Mouse (Mus musculus) midbrain, embryonic 15.5 days (tissue): Measurements from ENCODE around the gene Slc8b1. TPM values are rescaled to one million over a fixed set of nuclear protein-coding genes. Genes with fewer than 3 reads are reported as not detected.
"Not testable (repeated sequence)": the region's sequence is repeated elsewhere in the genome, so short reads cannot be mapped to it uniquely, and the experiment has no call there.

Source experiments
- ATAC-seq: fragments of 200-750 bp; cut with Nextera tagmentation; replicated peaks from 2 replicates; pipeline ENCODE4 v1.8.0; 2017; ENCODE audit warnings: moderate TSS enrichment
- H3K27ac ChIP-seq: fragments of 300-500 bp; sonication (generic); 2 replicates; pipeline ENCODE4 v1.5.1; 2015; ENCODE audit warnings: mild to moderate bottlenecking, inconsistent platforms
- H3K27me3 ChIP-seq: fragments of 300-500 bp; sonication (generic); replicated peaks from 2 replicates; pipeline ENCODE4 v1.6.1; 2015; ENCODE audit warnings: inconsistent platforms
- H3K36me3 ChIP-seq: fragments of 300-500 bp; sonication (generic); replicated peaks from 2 replicates; pipeline ENCODE4 v1.6.1; 2015; ENCODE audit warnings: inconsistent platforms
- H3K4me1 ChIP-seq: fragments of 300-500 bp; sonication (generic); 2 replicates; pipeline ENCODE4 v1.6.1; 2015; ENCODE audit warnings: inconsistent platforms
- H3K4me2 ChIP-seq: fragments of 300-500 bp; sonication (generic); 2 replicates; pipeline ENCODE4 v1.6.1; 2015; ENCODE audit warnings: inconsistent platforms, mild to moderate bottlenecking, moderate library complexity
- H3K4me3 ChIP-seq: fragments of 300-500 bp; sonication (generic); 2 replicates; pipeline ENCODE4 v1.5.1; 2015; ENCODE audit warnings: mild to moderate bottlenecking, inconsistent platforms
- H3K9ac ChIP-seq: fragments of 300-500 bp; sonication (generic); 2 replicates; pipeline ENCODE4 v1.6.1; 2015; ENCODE audit warnings: mild to moderate bottlenecking, inconsistent platforms
- H3K9me3 ChIP-seq: fragments of 300-500 bp; sonication (generic); 2 replicates; pipeline ENCODE4 v1.6.1; 2016; ENCODE audit warnings: inconsistent platforms
- WGBS: fragments of 180-500 bp; shearing (Covaris S2); methylation state at CpG from one replicate; pipeline ENCODE4 v1.1.7; 2015; ENCODE audit warnings: mixed read lengths; 5-methylcytosine and 5-hydroxymethylcytosine counted together
- polyA plus RNA-seq: library from polyadenylated mRNA; unstranded; fragments of >200 nt; fragmentation: Nextera tagmentation; extraction: Ambion mirVana; gene quantifications from 2 replicates; pipeline ENCODE4 v1.2.1, GENCODE M21; 2015

The Slc8b1 gene
- polyA plus RNA-seq, 1 experiment from 2014 or later, result 2.5 TPM

GRCm38 (mm10) chr5:120497071-120497470, 13.9 kb upstream of the Slc8b1 start:
- Histone ChIP-seq H3K9ac (no peak overlapping the region), H3K27ac (no peak overlapping the region), H3K4me1 (peaks cover 7% of the 10 kb centered on the region), H3K4me2 (no peak overlapping the region), H3K36me3 (0 out of 2 replicates have a peak, but pooled peaks cover 3% of the 10 kb centered on the region), H3K9me3 (no peaks in the 10 kb centered on the region), H3K4me3 (no peak overlapping the region), H3K27me3 (no peaks in the 10 kb centered on the region)
- ATAC-seq, result no peak
- 91% methylated on average over 3 of the region's 3 CpGs for WGBS

- Histone ChIP-seq H3K9me3 (no peaks in the 10 kb centered on the region), H3K4me2 (no peak overlapping the region), H3K4me1 (peaks cover 17% of the 10 kb centered on the region), H3K9ac (no peak overlapping the region), H3K27ac (no peak overlapping the region), H3K27me3 (no peaks in the 10 kb centered on the region), H3K4me3 (no peak overlapping the region), H3K36me3 (no peaks in the 10 kb centered on the region)
- no peak for ATAC-seq
- 85% methylated on average over 4 of the region's 4 CpGs for WGBS
Observed at GRCm38 (mm10) chr5:120499202-120499601, 11.8 kb upstream of the Slc8b1 start.

GRCm38 (mm10) chr5:120500609-120501008, 10.4 kb upstream of the Slc8b1 start:
- H3K27me3 ChIP-seq, H3K9me3 ChIP-seq, H3K36me3 ChIP-seq, ATAC-seq, H3K9ac ChIP-seq, H3K4me2 ChIP-seq, H3K4me3 ChIP-seq, H3K27ac ChIP-seq: not testable (repeated sequence)
- peaks cover 17% of the 10 kb centered on the region for H3K4me1 ChIP-seq
- WGBS, result 89% methylated on average over 9 of the region's 9 CpGs

GRCm38 (mm10) chr5:120502147-120502621, 8.8 kb upstream of the Slc8b1 start:
- Histone ChIP-seq H3K4me1 (peaks cover 17% of the 10 kb centered on the region), H3K27ac (no peak overlapping the region), H3K4me3 (peak overlapping the region; percentile 90), H3K27me3 (no peaks in the 10 kb centered on the region), H3K36me3 (no peaks in the 10 kb centered on the region), H3K9me3 (no peaks in the 10 kb centered on the region), H3K9ac (peak overlapping the region; percentile 89), H3K4me2 (peak overlapping the region; percentile 92)
- 73% methylated on average over 9 of the region's 9 CpGs for WGBS
- no peak for ATAC-seq

GRCm38 (mm10) chr5:120502675-120503143, 8.3 kb upstream of the Slc8b1 start:
- peak overlapping the region; percentile 90 for H3K4me3 ChIP-seq
- peak overlapping the region; percentile 89 for H3K9ac ChIP-seq
- no peaks in the 10 kb centered on the region for H3K36me3 ChIP-seq
- peak overlapping the region; percentile 92 for H3K4me2 ChIP-seq
- peaks cover 17% of the 10 kb centered on the region for H3K4me1 ChIP-seq
- 0 out of 2 replicates have a peak overlapping the region, but pooled peaks have one; percentile 51 for H3K27ac ChIP-seq
- H3K27me3 ChIP-seq, result no peaks in the 10 kb centered on the region
- peak; percentile 35 for ATAC-seq
- WGBS, result 7% methylated on average over 12 of the region's 12 CpGs
- H3K9me3 ChIP-seq, result no peaks in the 10 kb centered on the region

GRCm38 (mm10) chr5:120503144-120503795, 7.7 kb upstream of the Slc8b1 start, which contains the start of gene Plbd2:
Gene Plbd2, minus strand, starts transcription at chr5:120503625.
- peak within 1 kb of the TSS; percentile 92 for H3K4me2 ChIP-seq
- peak within 1 kb of the TSS; percentile 90 for H3K4me3 ChIP-seq
- H3K4me1 ChIP-seq, result peaks cover 17% of the 10 kb centered on the region
- H3K9ac ChIP-seq, result peak within 1 kb of the TSS; percentile 89
- no peaks in the 10 kb centered on the region for H3K27me3 ChIP-seq
- peak; percentile 79 for ATAC-seq
- no peaks in the 10 kb centered on the region for H3K36me3 ChIP-seq
- H3K9me3 ChIP-seq, result no peaks in the 10 kb centered on the region
- WGBS, result under 1% methylated on average over 48 of the region's 55 CpGs
- H3K27ac ChIP-seq, result 0 out of 2 replicates have a peak within 1 kb of the TSS, but pooled peaks have one; percentile 51

- Histone ChIP-seq H3K9ac (no peak overlapping the region), H3K36me3 (no peaks in the 10 kb centered on the region), H3K9me3 (no peaks in the 10 kb centered on the region), H3K27ac (no peak overlapping the region), H3K4me3 (no peak overlapping the region), H3K4me2 (no peak overlapping the region), H3K4me1 (peaks cover 19% of the 10 kb centered on the region), H3K27me3 (no peaks in the 10 kb centered on the region)
- ATAC-seq, result no peak
- 24% methylated on average over 16 of the region's 16 CpGs for WGBS
Observed at GRCm38 (mm10) chr5:120505368-120505767, 5.6 kb upstream of the Slc8b1 start.

GRCm38 (mm10) chr5:120505781-120506180, 5.2 kb upstream of the Slc8b1 start:
- no peaks in the 10 kb centered on the region for H3K36me3 ChIP-seq
- no peak overlapping the region for H3K9ac ChIP-seq
- H3K4me2 ChIP-seq, result no peak overlapping the region
- no peak overlapping the region for H3K4me3 ChIP-seq
- WGBS, result 75% methylated on average over 9 of the region's 9 CpGs
- H3K9me3 ChIP-seq, result no peaks in the 10 kb centered on the region
- H3K4me1 ChIP-seq, result peaks cover 21% of the 10 kb centered on the region
- H3K27ac ChIP-seq, result no peak overlapping the region
- ATAC-seq, result no peak
- no peaks in the 10 kb centered on the region for H3K27me3 ChIP-seq

GRCm38 (mm10) chr5:120506490-120506889, 4.5 kb upstream of the Slc8b1 start:
- no peak overlapping the region for H3K9ac ChIP-seq
- no peak overlapping the region for H3K4me3 ChIP-seq
- H3K4me1 ChIP-seq, result peaks cover 25% of the 10 kb centered on the region
- no peak overlapping the region for H3K27ac ChIP-seq
- no peak for ATAC-seq
- no peaks in the 10 kb centered on the region for H3K9me3 ChIP-seq
- WGBS, result 62% methylated on average over 9 of the region's 9 CpGs
- no peak overlapping the region for H3K4me2 ChIP-seq
- no peaks in the 10 kb centered on the region for H3K36me3 ChIP-seq
- H3K27me3 ChIP-seq, result peaks cover 6% of the 10 kb centered on the region; the same call in 1 of the 2 replicates

GRCm38 (mm10) chr5:120507311-120507710, 3.7 kb upstream of the Slc8b1 start:
- H3K4me3 ChIP-seq, result no peak overlapping the region
- no peak overlapping the region for H3K27ac ChIP-seq
- peaks cover 17% of the 10 kb centered on the region for H3K4me1 ChIP-seq
- 51% methylated on average over 4 of the region's 4 CpGs for WGBS
- peaks cover 13% of the 10 kb centered on the region for H3K27me3 ChIP-seq
- no peaks in the 10 kb centered on the region for H3K9me3 ChIP-seq
- H3K36me3 ChIP-seq, result no peaks in the 10 kb centered on the region
- H3K9ac ChIP-seq, result no peak overlapping the region
- no peak for ATAC-seq
- no peak overlapping the region for H3K4me2 ChIP-seq

- peak overlapping the region; percentile 77 for H3K4me2 ChIP-seq
- peaks cover 13% of the 10 kb centered on the region for H3K27me3 ChIP-seq
- no peaks in the 10 kb centered on the region for H3K36me3 ChIP-seq
- H3K9ac ChIP-seq, result no peak overlapping the region
- WGBS, result 42% methylated on average over 14 of the region's 14 CpGs
- no peaks in the 10 kb centered on the region for H3K9me3 ChIP-seq
- H3K27ac ChIP-seq, result no peak overlapping the region
- peaks cover 20% of the 10 kb centered on the region; the same call in 1 of the 2 replicates for H3K4me1 ChIP-seq
- no peak; the same call in 1 of the 2 replicates for ATAC-seq
- H3K4me3 ChIP-seq, result peak overlapping the region; percentile 40
Observed at GRCm38 (mm10) chr5:120511643-120512220, 764 bp downstream of the Slc8b1 start.

- no peaks in the 10 kb centered on the region for H3K9me3 ChIP-seq
- H3K4me3 ChIP-seq, result no peak overlapping the region
- no peak overlapping the region for H3K27ac ChIP-seq
- no peak for ATAC-seq
- H3K4me2 ChIP-seq, result no peak overlapping the region
- H3K9ac ChIP-seq, result no peak overlapping the region
- H3K4me1 ChIP-seq, result peaks cover 20% of the 10 kb centered on the region; the same call in 1 of the 2 replicates
- WGBS, result 34% methylated on average over 15 of the region's 15 CpGs
- H3K27me3 ChIP-seq, result peaks cover 13% of the 10 kb centered on the region
- no peaks in the 10 kb centered on the region for H3K36me3 ChIP-seq
Observed at GRCm38 (mm10) chr5:120512911-120513555, 2.1 kb downstream of the Slc8b1 start.
